Mouse (Mus musculus) kidney, adult 2 months (tissue): ENCODE results near the gene Dnah17.

ENCODE experiments used
- CTCF ChIP-seq: fragments of 200-500 bp; conservative IDR thresholded peaks from 2 replicates; pipeline ENCODE4 v1.5.1; 2011; ENCODE audit warnings: low read depth, mild to moderate bottlenecking, control low read depth, low read length, moderate library complexity, mixed read lengths; ENCODE audit not compliant: insufficient read depth, insufficient read length
- POLR2A ChIP-seq: fragments of 200-500 bp; IDR thresholded peaks from one replicate; pipeline ENCODE4 v1.6.1; 2011; ENCODE audit warnings: low read depth, low read length, control low read depth

- no peak for TF ChIP-seq CTCF
- no peak for TF ChIP-seq POLR2A
Measured at GRCm38 (mm10) chr11:118133752-118134169, 3.3 kb upstream of the Dnah17 start.
